Mouse (Mus musculus) thymus, adult 18-20 months (tissue): ENCODE results near the gene Cachd1.

Experiments used
- DNase-seq, 2 experiments: peaks; one replicate each; pipeline ENCODE4 v3.0.0; 2022; ENCODE audit warnings: mixed read lengths in 2 of 2

The Cachd1 gene

GRCm38 (mm10) chr4:100996060-100996651 lies 219.7 kb downstream of the Cachd1 start:
- DNase-seq = no peak

- DNase-seq = no peak
Observed at GRCm38 (mm10) chr4:100998145-100998544, 221.7 kb downstream of the Cachd1 start.

DNA sequence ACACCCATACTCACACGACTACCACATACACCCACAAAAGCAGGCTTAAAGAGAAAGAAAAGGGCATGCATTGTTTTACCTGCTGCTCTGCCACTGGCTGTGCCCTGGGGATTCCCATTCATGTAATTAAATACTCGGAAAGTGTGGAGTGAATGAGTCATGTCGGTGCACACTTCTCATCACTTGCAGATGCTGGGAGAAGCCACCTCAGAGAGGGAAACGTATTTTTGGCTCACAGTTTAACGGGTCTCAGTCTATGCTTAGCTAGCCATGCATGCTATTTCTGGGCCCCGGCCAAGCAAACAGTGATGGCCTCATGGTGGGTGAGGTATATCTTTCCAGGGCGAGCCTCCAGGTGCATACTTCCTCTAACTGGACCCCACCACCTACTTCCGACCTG lies 222.4 kb downstream of the Cachd1 start:
- DNase-seq = no peak

DNA sequence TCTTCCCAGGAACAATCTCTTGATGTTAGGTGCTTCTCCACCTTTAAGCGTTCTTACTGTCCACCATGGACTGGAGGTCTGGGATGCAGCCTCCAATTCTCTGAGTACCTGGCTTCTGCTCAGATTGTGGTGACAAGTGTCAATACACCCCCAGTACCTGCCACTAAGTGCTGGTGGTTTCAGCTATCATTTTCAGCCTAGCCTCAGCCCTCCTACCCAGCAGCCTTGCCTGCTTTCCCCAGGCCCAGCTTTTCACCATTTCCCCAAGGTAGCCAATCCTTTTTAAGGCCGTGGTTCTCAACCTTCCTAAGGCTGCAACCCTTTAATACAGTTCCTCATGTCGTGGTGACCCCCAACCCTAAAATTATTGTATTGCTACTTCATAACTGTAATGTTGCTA lies 224.1 kb downstream of the Cachd1 start:
- no peak for DNase-seq

DNA sequence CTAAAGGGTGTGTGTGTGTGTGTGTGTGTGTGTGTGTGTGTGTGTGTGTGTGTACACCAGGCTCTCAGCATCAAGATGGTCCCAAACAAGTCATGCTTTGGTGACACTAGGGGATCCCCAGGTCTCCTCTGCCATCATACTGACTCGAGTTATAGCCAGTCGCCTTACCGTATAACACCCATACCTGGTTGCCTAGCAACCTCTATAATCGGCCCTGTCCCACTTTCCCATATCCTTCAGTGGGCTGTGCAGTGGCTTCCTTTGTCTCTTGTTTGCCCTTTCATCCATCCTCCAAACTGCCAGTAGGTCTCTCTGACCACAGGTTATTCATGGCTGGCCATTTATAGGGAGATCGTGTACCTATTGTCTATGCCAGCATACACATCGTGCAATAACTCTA lies 224.6 kb downstream of the Cachd1 start:
- no peak for DNase-seq

- DNase-seq = no peak
Observed at GRCm38 (mm10) chr4:101002961-101003360, 226.5 kb downstream of the Cachd1 start.

GRCm38 (mm10) chr4:101008362-101008769 lies 231.9 kb downstream of the Cachd1 start:
- no peak for DNase-seq

DNA sequence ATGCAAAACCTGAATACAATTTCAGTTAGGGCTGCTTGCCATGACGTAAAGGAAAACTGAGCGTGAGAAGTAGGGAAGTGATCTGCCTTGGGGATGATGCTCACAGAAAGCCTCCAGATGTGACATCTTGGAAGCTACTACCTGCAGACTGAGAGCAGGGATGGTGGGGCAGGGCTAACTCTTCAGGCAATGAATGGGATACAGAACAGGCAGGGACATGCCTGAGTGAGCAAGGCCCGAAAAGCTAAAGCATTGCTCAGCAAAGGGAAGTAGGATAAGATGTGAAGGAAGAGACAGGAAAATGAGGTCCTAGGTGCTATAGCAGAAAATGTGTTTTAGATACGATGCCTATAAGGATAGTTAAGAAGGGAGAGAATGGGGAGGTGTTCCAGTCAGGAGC lies 232.6 kb downstream of the Cachd1 start:
- DNase-seq = no peak

DNA sequence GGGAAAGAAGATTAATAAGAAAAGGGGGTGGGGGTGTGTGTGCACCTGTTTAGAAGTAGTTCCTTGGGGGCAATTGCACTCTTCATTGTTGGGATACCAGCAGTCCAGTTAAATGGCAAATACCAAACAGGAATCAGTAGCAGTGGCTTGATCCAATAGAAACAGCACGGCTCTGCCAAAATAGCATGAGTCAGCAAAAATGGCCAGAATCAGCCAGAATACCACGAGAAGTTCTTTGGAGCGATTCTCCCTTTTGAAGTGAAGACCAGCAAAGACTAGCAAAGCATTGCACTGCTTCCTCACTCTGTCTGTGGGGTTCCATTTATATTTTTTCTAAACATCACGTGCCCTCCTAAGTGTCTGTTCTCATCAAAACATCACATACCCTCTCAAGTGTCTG lies 241.3 kb downstream of the Cachd1 start:
- DNase-seq = no peak

- no peak for DNase-seq
Observed at GRCm38 (mm10) chr4:101020596-101020995, 244.1 kb downstream of the Cachd1 start, which contains the start of gene Gm10577. Gene Gm10577 (minus strand): TSS chr4:101020696.

DNA sequence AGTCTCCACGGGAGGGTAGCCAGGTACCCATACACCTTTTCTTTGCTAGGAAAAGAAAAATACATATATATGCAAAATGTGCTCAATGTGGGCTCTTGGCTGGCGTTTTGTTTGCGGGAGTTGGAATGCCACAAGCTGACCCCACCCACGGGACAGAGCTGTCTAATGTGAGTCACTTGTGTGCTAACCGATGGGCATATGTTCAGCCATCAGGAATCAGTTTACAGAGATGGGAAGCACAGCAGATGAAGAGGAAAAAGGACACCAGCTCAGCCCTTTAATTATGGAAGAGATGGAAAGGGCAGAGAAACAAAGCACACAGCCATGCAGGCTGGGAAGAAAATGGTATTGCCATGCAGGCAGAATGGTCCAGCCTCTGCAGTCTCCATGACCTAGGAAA lies 250.1 kb downstream of the Cachd1 start:
- DNase-seq = no peak

- no peak for DNase-seq
Observed at GRCm38 (mm10) chr4:101026995-101027394, 250.5 kb downstream of the Cachd1 start.

DNA sequence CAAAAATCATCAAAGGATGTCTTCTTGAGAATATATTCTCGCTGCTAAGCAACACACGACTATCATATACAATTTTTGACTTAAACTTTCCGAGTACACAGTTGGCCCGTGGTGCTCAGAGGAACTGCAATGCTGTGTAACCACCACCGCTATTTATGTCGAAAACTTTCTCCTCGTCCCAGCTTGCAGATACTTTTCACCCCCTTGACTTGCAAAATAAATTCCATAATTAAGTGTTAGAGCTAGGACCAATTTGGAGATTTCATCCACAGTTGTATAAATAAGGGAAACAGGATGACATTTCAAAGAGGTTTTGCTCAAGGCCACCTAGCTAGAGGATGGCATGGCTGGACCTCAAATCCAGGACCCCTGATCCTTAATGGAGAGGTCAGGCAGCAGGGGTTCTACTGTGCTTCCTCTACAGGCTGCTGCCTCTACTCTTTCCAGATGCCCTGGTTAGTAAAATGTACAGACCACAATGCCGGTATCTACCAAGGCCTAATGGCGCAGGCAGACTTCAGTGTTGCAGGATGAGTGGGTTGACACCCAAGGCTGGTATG lies 251.5 kb downstream of the Cachd1 start:
- no peak for DNase-seq

DNA sequence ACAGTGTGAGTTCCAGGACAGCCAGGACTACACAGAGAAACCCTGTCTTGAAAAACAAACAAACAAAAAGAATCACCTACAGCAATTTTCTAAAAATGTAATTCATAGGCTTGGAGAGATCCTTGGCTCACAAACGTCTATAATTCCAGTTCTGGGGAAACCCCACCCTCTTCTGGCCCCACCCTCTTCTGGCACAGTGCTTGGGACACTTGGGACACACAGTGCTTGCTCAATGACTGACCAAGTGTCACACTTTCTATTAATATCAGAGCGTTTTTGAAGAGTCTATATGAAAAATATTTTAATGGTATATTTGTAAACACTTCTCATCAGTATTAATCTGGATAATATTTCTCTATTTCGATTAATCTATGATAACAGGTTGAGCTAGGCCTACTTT lies 256.6 kb downstream of the Cachd1 start:
- no peak for DNase-seq

DNA sequence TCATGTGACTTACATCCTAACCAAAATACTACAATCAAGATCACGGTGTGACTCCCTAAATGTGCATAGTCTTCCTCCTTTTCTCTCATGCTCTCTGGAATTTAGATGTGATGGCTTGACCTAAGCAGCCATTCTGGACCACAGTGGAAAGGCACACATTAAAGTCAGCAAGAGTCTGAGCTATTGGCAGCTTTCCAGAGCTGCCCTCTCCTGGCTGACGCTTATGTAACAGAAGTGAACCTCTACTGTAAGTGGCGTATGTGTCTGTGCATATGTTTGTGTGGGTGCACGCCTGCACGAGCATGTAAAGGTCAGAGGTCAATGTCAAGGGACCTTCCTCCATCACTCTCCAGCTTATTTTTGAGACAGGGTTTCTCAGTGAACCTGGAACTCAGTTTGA lies 258.7 kb downstream of the Cachd1 start:
- no peak for DNase-seq

GRCm38 (mm10) chr4:101037156-101037555 lies 260.7 kb downstream of the Cachd1 start:
- DNase-seq = no peak

GRCm38 (mm10) chr4:101043691-101044090 lies 267.2 kb downstream of the Cachd1 start:
- no peak for DNase-seq

DNA sequence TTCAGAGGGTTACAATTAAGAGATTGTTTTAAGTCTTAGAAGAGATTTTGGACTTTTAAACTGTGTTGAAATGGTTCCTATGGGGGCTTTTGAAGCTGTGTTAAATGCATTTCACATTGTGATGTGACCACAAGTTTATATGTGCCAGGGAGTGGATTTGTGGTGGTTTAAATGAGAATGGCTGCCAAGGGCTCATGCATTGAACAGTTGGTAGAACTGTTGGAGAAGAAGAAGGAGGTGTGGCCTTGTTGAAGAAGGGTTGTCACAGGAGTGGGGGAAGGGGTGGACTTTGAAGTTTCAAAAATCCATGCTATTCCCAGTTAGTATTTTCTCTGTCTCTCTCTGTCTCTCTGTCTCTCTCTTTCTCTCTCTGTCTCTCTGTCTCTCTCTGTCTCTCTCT lies 267.7 kb downstream of the Cachd1 start:
- DNase-seq = no peak

- no peak for DNase-seq
Observed at GRCm38 (mm10) chr4:101046576-101046975, 270.1 kb downstream of the Cachd1 start.

- no peak for DNase-seq
Observed at GRCm38 (mm10) chr4:101062146-101062545, 285.7 kb downstream of the Cachd1 start.

DNA sequence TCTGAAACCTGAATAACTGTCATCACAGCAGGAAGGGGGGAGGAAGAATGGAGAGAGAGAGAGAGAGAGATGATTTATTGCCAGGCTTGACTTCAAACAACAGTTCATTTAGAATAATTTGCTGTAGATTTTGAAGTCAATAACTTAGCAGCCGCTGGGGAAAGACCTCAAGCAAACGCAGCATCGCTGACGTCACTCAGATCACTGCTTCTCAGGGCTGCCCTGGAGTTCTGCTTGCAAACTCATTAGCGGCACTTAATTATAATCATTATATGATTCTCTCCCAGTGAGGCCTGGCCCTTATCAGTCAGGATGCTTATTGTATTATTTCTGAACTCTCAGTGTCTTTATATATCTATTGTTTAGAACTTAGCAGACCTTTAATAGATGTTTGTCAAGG lies 289.9 kb downstream of the Cachd1 start:
- no peak for DNase-seq

GRCm38 (mm10) chr4:101068786-101069153 lies 292.3 kb downstream of the Cachd1 start, which contains the start of gene Raver2:
Gene Raver2 (plus strand): TSS chr4:101068983.
- DNase-seq = peak; percentile 25 to 38

GRCm38 (mm10) chr4:101069154-101069971 lies 292.9 kb downstream of the Cachd1 start:
- DNase-seq = peak; percentile 8 to 21

- DNase-seq = no peak
Observed at GRCm38 (mm10) chr4:101071570-101071969, 295.1 kb downstream of the Cachd1 start.
